Mouse (Mus musculus) lung, postnatal 0 days (tissue): ENCODE data around the gene Sestd1. TPM values are rescaled to one million over a fixed set of nuclear protein-coding genes. Genes with fewer than 3 reads are reported as not detected.
A peak's percentile ranks its signal among the peaks of the same experiment; 100 is the strongest.

Source experiments
- ATAC-seq: fragments of 200-750 bp; cut with Nextera tagmentation; 2 replicates; pipeline ENCODE4 v1.8.0; 2017; ENCODE audit warnings: moderate library complexity
- DNase-seq: peaks from one replicate; pipeline ENCODE4 v3.0.0-alpha.2; 2016; ENCODE audit warnings: low spot score
- H3K27ac ChIP-seq: fragments of 300-500 bp; sonication (generic); 2 replicates; pipeline ENCODE4 v1.5.1; 2014; ENCODE audit warnings: antibody characterized with exemption, mild to moderate bottlenecking, low read length, mixed read lengths
- H3K27me3 ChIP-seq: fragments of 300-500 bp; sonication (generic); replicated peaks from 2 replicates; pipeline ENCODE4 v1.6.1; 2014; ENCODE audit warnings: low read length, mixed read lengths; ENCODE audit not compliant: insufficient read depth
- H3K36me3 ChIP-seq: fragments of 300-500 bp; sonication (generic); 2 replicates; pipeline ENCODE4 v1.6.1; 2014; ENCODE audit warnings: low read length, mixed read lengths; ENCODE audit not compliant: insufficient read depth
- H3K4me1 ChIP-seq: fragments of 300-500 bp; sonication (generic); 2 replicates; pipeline ENCODE4 v1.6.1; 2014; ENCODE audit warnings: antibody characterized with exemption, low read depth, low read length, mixed read lengths; ENCODE audit not compliant: insufficient read depth
- H3K4me2 ChIP-seq: fragments of 300-500 bp; sonication (generic); replicated peaks from 2 replicates; pipeline ENCODE4 v1.6.1; 2014; ENCODE audit warnings: low read depth, mild to moderate bottlenecking, low read length, moderate library complexity, mixed read lengths
- H3K4me3 ChIP-seq: fragments of 300-500 bp; sonication (generic); 2 replicates; pipeline ENCODE4 v1.5.1; 2014; ENCODE audit warnings: low read depth, low read length
- H3K9ac ChIP-seq: fragments of 300-500 bp; sonication (generic); replicated peaks from 2 replicates; pipeline ENCODE4 v1.6.1; 2014; ENCODE audit warnings: low read depth, mild to moderate bottlenecking
- H3K9me3 ChIP-seq: fragments of 300-500 bp; sonication (generic); 2 replicates; pipeline ENCODE4 v1.6.1; 2016; ENCODE audit warnings: low read length, mixed read lengths
- CTCF ChIP-seq: IDR thresholded peaks from 2 replicates; pipeline ENCODE4 v1.5.1; 2016; ENCODE audit warnings: antibody characterized with exemption, mild to moderate bottlenecking
- EP300 ChIP-seq: IDR thresholded peaks from 2 replicates; pipeline ENCODE4 v1.6.1; 2016; ENCODE audit warnings: antibody characterized with exemption, mild to moderate bottlenecking, control low read depth
- WGBS: fragments of 180-500 bp; shearing (Covaris S2); extraction: QIAGEN DNeasy Blood & Tissue Kit; methylation state at CpG from one replicate; pipeline ENCODE4 v1.1.7; 2014; 5-methylcytosine and 5-hydroxymethylcytosine counted together
- polyA plus RNA-seq: library from polyadenylated mRNA; unstranded; fragments of >200 nt; fragmentation: Nextera tagmentation; extraction: Ambion mirVana; gene quantifications from 2 replicates; pipeline ENCODE4 v1.2.1, GENCODE M21; 2015

The Sestd1 gene
- polyA plus RNA-seq, 1 experiment from 2014 or later, result 11.8 TPM

DNA sequence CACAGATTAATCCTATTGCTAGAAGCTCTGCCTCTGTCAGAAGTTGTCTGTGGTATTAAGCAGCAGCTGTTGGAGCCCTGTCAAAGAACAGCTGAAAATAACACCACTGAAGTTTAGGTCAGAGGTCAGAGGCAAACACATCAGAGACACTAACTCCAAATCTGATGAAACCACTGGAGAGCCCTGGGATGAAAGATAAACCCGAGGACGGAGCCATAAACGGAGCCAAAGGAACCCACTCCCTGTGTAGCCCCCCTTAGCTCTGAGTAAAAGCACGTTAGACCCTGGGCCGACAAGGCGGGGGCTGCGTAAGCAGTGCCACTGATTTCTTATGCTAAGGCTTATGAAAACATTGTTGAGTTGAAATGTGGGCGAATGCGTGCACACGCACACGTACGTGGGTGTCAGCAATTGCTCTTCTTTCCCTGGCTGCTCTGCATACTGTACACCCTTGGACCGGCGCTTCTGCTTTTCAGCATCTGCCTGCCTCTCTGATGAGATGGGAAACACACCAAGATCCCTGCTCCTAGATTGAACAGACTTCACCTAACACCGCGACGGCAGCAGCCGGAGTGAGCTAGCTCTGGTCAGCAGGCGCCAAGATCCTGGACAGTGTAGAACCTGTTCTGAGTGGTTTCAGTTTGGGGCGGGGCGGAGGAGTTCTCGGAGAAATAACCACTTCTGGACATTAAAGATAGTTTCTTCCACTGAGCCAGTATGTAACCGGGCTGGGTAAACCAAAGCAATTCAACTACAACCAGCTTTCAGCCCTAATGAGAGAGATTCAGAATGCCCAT, 108.8 kb downstream of the Sestd1 start:
- Histone ChIP-seq H3K36me3 (no peaks in the 10 kb centered on the region), H3K9ac (no peak overlapping the region), H3K4me3 (peak overlapping the region; percentile 22), H3K27me3 (no peaks in the 10 kb centered on the region), H3K9me3 (no peaks in the 10 kb centered on the region), H3K4me2 (peak overlapping the region; percentile 82), H3K27ac (peak overlapping the region; percentile 91), H3K4me1 (peaks cover 16% of the 10 kb centered on the region)
- ATAC-seq (peak; percentile 63), DNase-seq (peak; percentile 84)
- WGBS, result 18% methylated on average over 23 of the region's 23 CpGs
- TF ChIP-seq CTCF (no peak), EP300 (peak; percentile 39; the same call in 1 of the 2 replicates)

DNA sequence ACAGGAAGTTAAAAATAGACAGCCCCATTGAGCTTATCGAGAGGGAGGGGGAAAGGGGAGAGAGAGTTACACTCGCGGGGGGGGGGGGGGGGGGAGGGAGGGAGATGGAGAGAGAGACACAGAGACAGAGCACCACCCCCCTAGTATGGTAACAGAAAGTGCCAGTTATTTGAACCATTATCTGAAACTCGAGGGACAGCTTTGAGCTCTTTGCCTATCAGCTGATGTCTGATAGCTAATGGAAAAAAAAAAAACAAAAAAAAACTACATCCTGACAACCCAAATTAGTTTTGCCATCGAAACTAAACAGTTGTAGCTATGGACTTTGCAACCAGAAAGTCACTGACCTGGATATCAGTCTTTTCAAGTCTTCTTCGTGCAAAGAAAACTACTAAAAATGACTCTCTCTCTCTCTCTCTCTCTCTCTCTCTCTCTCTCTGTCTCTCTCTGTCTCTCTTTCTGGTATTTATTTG, 109.7 kb downstream of the Sestd1 start, which contains the start of gene Ccdc141:
TSS of gene Ccdc141 (minus strand) at position 4 of the 473 bp plus-strand sequence.
- Histone ChIP-seq H3K4me1 (peaks cover 16% of the 10 kb centered on the region), H3K9me3 (no peaks in the 10 kb centered on the region), H3K27me3 (no peaks in the 10 kb centered on the region), H3K27ac (peak within 1 kb of the TSS; percentile 91), H3K4me2 (peak within 1 kb of the TSS; percentile 82), H3K36me3 (no peaks in the 10 kb centered on the region), H3K9ac (peak within 1 kb of the TSS; percentile 59), H3K4me3 (peak within 1 kb of the TSS; percentile 59)
- WGBS, result 3% methylated on average over 5 of the region's 6 CpGs
- no peak for TF ChIP-seq CTCF
- TF ChIP-seq EP300, result no peak
- DNase-seq, result peak; percentile 85
- ATAC-seq, result no peak

DNA sequence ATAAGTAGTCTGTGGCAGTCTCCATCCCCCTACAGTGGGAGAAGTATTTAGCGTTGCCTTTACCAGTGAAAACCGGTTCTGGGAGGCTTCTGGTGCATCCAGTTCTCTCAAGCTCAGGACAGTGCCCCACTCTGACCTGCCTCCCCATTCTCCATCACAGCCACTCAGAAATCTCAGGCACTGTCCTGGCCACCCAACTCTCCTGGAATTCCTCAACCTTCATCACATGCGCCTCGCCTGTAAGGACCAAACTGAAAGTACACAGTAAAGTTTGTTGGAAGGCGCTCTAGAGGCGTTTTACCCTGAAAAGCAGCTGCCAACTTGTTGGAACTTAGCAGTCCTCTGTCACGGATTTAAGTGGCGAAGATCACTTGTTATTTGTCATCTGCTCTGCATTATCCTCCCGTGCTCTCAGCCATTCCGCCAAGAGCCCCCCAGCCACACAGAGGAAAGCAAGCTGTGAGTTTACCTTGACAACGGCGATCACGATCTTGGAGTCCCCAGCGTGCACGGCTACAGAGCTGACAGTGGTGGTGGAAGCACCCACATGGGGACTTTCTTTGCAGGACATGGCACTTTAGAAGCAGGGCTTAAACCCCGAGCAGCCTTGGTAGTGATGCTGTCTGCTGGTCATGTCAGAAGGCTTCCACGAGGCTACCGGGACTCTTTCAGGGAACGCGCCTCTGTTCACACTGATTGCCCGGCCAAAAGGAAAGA, 110.3 kb downstream of the Sestd1 start:
- 1% methylated on average over 21 of the region's 21 CpGs for WGBS
- Histone ChIP-seq H3K4me3 (peak overlapping the region; percentile 59), H3K36me3 (no peaks in the 10 kb centered on the region), H3K27ac (peak overlapping the region; percentile 91), H3K9me3 (no peaks in the 10 kb centered on the region), H3K4me2 (peak overlapping the region; percentile 82), H3K9ac (peak overlapping the region; percentile 59), H3K27me3 (no peaks in the 10 kb centered on the region), H3K4me1 (peaks cover 16% of the 10 kb centered on the region)
- peak; percentile 72 for DNase-seq
- TF ChIP-seq CTCF, result no peak
- TF ChIP-seq EP300, result no peak; the same call in 1 of the 2 replicates
- peak; percentile 42 for ATAC-seq

DNA sequence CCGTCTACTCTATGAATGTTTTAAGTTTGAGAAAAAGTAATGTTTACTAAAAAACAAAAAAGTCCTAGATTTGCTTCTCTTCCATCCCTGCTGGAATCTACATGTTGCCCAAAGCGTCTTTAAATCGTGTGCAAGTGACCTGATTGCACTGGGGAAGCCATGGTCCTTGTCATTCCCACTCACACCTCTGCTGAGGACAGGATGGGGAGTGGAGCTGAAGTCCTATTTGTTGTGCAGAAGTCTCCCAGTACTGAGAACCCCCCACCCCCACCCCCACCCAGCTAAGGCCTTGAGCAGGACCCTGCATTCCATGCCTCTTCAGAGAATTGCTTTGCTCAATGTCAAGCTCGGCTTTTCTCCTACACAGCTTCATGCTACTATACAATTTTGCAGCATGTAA, 111.2 kb downstream of the Sestd1 start:
- Histone ChIP-seq H3K9ac (no peak overlapping the region), H3K36me3 (no peaks in the 10 kb centered on the region)

DNA sequence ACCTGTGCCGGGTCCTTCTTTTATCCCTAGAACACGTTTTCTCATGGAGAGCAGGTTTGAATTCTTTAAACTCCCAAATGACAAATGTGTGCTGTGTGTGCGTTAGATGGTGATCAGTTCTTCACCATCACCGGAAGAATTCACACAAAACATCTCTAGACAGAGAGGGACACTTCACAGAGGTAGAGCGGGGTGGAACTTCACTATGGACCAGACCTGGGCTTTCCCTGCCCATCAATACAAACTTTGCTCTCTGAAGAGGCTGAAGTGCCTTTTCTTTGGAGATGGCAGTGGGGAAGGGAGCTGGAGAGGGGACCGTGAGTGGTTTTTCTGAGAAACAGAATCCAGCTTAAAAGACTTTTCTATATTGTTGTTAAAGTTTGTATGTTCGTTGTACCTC, 111.6 kb downstream of the Sestd1 start:
- H3K4me1 ChIP-seq, result peaks cover 7% of the 10 kb centered on the region
- ATAC-seq (no peak), DNase-seq (no peak)
- peak overlapping the region; percentile 59; the same call in 1 of the 2 replicates for H3K4me3 ChIP-seq
- H3K4me2 ChIP-seq, result peak overlapping the region; percentile 82
- no peaks in the 10 kb centered on the region for H3K36me3 ChIP-seq
- peak overlapping the region; percentile 91 for H3K27ac ChIP-seq
- no peak overlapping the region for H3K9ac ChIP-seq
- H3K27me3 ChIP-seq, result no peaks in the 10 kb centered on the region
- WGBS, result 68% methylated on average over 7 of the region's 7 CpGs
- no peaks in the 10 kb centered on the region for H3K9me3 ChIP-seq
- TF ChIP-seq EP300 (no peak), CTCF (no peak)

More for the DNA sequence above, 111.2 kb downstream of the Sestd1 start:
- Histone ChIP-seq H3K27ac (peak overlapping the region; percentile 91), H3K4me2 (peak overlapping the region; percentile 82), H3K4me1 (peaks cover 11% of the 10 kb centered on the region), H3K4me3 (peak overlapping the region; percentile 59), H3K27me3 (no peaks in the 10 kb centered on the region), H3K9me3 (no peaks in the 10 kb centered on the region)
- 53% methylated on average over 4 of the region's 4 CpGs for WGBS
- DNase-seq, result no peak
- ATAC-seq, result no peak
- no peak for TF ChIP-seq CTCF

DNA sequence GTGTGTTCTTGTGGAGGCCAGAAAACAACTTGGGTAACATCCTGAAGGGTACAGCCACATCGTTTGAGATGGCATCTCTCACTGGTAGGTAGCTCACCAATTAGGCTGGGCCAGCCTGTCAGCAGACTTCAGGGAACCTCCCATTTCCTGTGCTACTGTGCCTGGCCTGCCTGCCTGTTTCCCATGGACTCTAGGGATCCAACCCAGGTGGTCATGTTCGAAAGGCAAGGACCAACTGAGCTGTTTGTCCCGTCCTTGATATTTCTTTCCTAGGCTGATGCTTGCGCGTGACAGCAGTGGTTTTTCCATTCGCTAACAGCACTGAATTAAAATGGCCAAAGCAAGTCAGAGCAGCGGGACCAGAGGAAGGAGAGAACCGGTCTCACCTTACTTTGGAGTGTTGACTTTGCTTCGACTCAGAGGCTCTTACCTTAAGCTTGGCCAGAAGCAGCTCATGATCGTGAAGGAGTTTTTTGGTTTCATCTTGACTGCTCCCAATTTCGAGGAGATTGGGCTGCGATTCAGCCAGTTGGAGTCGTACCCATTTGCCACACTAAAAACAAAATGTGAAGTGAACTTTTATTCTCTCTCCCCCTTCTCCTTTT, 112.2 kb downstream of the Sestd1 start:
- Histone ChIP-seq H3K4me2 (peak overlapping the region; percentile 82), H3K27me3 (no peaks in the 10 kb centered on the region), H3K9me3 (no peaks in the 10 kb centered on the region), H3K4me3 (no peak overlapping the region), H3K36me3 (no peaks in the 10 kb centered on the region), H3K4me1 (peaks cover 6% of the 10 kb centered on the region), H3K27ac (peak overlapping the region; percentile 91), H3K9ac (no peak overlapping the region)
- ATAC-seq (peak; percentile 39; the same call in 1 of the 2 replicates), DNase-seq (peak; percentile 77)
- 57% methylated on average over 13 of the region's 13 CpGs for WGBS
- TF ChIP-seq EP300 (no peak), CTCF (no peak)
